Mouse (Mus musculus) spleen, embryonic (tissue): ENCODE measurements around the gene Nup93.

Experiments
- CTCF ChIA-PET: fragments of 350-600 bp; sonication (Branson Sonifier 250); formaldehyde crosslinking; loops from one replicate; lab custom pipeline; 2022; lab: Charles Lee

The Nup93 gene

GRCm38 (mm10) chr8:94306989-94307513 is 92.7 kb downstream of the Nup93 start:
- CTCF ChIA-PET, result no interaction called here

GRCm38 (mm10) chr8:94307652-94308051 is 93.3 kb downstream of the Nup93 start:
- CTCF ChIA-PET, result no interaction called here

- CTCF ChIA-PET, result no interaction called here
Observed at GRCm38 (mm10) chr8:94314069-94314468, 99.7 kb downstream of the Nup93 start.

- CTCF ChIA-PET, result interaction anchor here (0.5 kb wide), 1 partner anchor 448 kb away, joined by 3 read pairs; no protein-coding TSS in a partner anchor
Observed at GRCm38 (mm10) chr8:94317249-94317648, 102.9 kb downstream of the Nup93 start.

DNA sequence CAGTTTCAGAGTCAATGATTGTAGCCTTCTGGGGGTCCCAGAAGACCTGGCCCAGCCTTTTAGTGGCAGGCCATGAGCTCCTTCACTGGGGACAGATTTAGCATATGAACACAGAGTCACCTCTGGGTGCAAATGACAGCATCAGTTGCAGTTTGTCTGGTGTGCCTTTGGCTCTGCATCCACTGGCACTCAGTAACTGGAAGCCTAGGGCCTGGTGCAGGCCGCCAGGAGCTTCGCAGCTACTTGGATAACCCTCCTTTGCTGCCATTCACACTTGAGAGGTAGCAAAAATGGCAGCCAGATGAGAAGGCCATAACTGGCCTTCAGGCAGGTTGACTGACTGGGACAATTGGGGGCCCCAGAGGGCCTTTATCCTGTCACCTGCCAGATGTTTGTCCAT is 103.3 kb downstream of the Nup93 start:
- CTCF ChIA-PET, result interaction anchor here (0.5 kb wide), 1 partner anchor 448 kb away, joined by 3 read pairs; no protein-coding TSS in a partner anchor

GRCm38 (mm10) chr8:94320036-94320435 is 105.7 kb downstream of the Nup93 start:
- CTCF ChIA-PET, result no interaction called here

GRCm38 (mm10) chr8:94322083-94322482 is 107.7 kb downstream of the Nup93 start:
- CTCF ChIA-PET, result no interaction called here

GRCm38 (mm10) chr8:94323041-94323440 is 108.7 kb downstream of the Nup93 start:
- CTCF ChIA-PET, result no interaction called here

DNA sequence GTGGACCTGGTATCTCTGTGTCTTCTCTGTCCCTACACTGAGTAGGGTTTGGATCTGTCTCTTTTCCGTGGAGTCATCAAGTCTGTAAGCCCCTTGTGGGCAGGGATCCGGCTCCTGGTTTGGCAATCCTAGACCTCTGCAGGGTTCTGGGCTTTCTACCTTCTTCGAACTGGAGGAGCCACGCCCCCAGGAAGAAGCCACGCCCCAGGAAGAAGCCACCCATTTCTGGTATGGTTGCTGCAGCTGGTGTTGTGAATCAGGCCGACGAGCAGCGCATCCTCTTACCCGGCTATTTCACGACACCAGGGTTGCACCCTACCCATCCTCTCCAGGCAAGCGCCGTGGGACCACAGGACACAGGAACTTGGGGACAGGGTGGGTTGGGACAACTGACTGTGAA is 109.7 kb downstream of the Nup93 start:
- CTCF ChIA-PET, result no interaction called here

GRCm38 (mm10) chr8:94326016-94326415 is 111.7 kb downstream of the Nup93 start:
- CTCF ChIA-PET, result no interaction called here

DNA sequence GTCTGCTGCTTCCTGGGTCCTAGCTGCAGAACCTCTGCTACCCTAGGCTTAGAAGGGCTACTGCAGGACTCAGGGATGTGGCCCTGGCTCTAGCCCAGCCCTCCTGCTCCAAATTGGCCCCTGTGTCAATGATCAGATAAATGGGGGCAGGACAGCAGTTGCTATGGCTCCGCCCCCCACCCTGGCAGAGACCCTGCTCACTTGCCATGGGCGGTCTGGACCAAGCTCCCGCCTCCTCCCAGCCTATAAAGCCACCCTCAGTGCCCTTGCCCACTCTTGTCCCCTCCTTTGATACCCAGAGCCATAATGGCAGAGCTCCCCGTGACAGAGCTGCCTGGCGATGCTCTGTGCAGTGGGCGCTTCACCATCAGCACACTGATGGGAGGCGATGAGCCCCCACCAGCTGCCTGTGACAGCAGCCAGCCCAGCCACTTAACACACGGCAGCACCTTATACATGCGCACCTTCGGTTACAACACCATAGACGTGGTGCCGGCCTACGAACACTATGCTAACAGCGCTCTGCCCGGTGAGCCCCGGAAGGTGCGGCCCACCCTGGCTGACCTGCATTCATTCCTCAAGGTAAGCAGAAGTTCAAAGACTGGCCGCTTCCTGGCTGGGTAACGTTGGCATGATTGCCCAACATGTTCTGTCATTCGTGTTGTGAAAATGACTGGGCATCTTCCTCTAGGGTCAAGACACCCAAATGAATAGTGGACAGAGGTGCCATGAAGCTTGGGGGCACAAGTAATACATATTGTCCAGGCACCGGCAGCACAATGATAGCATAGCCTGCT is 114.8 kb downstream of the Nup93 start, which contains the start of gene Slc12a3:
TSS of gene Slc12a3 (plus strand) at position 270 of the 797 bp plus-strand sequence.
- CTCF ChIA-PET, result interaction anchor here (0.6 to 2.6 kb wide), 3 partner anchors 14 to 163 kb away, joined by 3 to 10 read pairs (median 4); no protein-coding TSS in a partner anchor

DNA sequence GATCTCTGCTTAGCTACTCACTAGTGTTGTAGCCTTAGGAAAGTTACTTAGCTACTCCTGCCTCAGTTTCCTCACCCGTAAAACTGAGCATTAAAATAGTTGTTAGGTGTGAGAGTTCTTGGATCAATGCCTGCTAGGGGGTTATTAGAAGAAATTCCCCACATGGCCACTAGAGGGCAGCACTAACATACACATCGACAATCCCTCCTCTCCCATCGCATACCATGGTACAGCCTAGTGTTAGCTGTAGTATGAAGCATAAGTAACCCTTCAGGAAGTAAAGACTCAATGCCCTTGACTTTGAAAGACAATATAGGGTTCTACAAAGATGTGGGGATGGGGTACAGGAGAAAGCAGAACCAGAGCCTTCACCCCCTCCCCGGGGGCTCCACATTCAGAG is 116.4 kb downstream of the Nup93 start:
- CTCF ChIA-PET, result interaction anchor here (0.7 to 2.6 kb wide), 3 partner anchors 24 to 210 kb away, joined by 3 to 10 read pairs (median 3); no protein-coding TSS in a partner anchor

- CTCF ChIA-PET, result no interaction called here
Observed at GRCm38 (mm10) chr8:94333345-94333744, 119.0 kb downstream of the Nup93 start.

DNA sequence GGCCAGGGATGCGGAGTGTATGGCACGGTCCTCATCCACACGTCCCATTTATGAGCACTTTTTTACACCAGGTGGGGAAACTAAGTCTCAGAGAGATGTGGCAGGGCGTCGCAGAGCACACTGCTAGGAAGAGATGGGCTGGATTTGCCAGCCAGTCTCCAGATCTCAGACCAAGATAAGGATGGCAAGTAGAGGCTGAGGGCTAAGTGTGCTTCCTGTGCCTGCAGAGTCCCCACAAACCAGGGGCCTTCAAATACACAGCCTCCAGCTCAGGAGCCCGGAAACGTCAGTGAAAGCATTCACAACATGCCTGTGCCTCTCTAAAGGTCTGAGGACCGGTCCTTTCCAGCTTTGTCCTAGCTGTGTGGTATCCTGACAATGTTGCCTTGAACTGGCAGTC is 123.2 kb downstream of the Nup93 start:
- CTCF ChIA-PET, result no interaction called here

DNA sequence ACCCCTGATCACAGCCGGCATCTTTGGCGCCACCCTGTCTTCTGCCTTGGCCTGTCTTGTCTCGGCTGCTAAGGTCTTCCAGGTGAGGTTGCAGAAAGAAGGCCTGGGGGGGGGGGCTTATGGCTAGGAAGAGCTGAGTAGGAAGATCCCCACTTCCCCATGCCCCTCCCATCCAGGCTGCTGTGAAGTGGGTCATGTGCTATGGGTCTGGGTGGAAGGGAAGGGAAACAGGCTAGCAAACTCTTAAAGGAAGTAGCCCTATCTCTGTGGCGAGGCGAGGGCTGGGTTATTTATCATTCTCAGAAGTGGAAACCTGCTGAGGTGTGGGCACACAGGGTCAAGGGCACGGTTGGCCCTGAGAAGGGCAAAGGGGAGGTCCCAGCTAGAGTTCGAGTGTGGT is 126.4 kb downstream of the Nup93 start:
- CTCF ChIA-PET, result no interaction called here

DNA sequence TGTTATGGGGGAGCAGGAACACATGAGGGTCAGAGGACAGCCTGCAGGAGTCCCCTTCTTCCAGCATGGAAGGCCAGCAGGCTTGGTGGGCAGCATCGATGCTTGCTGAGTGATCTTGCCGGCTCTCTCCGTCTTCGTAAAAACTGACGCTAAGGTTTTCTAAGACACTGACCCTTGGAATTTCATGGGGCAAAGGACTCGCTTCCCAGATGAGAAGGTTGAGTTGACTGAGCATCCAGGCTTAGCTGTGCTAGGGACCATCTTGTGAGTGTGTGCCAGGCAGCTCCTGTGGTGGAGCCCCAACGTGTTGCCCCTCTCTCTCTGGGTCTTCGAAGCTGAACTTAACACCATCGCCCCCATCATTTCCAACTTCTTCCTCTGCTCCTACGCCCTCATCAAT is 128.3 kb downstream of the Nup93 start:
- CTCF ChIA-PET, result interaction anchor here (0.5 to 1.7 kb wide), 9 partner anchors 8 to 256 kb away, joined by 3 to 12 read pairs (median 4); partner anchors contain the start of gene Slc12a3

GRCm38 (mm10) chr8:94343290-94343689 is 128.9 kb downstream of the Nup93 start:
- CTCF ChIA-PET, result interaction anchor here (0.5 to 1.7 kb wide), 8 partner anchors 9 to 143 kb away, joined by 3 to 6 read pairs (median 4); partner anchors contain the start of gene Slc12a3

GRCm38 (mm10) chr8:94343778-94344320 is 129.5 kb downstream of the Nup93 start:
- CTCF ChIA-PET, result interaction anchor here (0.7 to 1.7 kb wide), 4 partner anchors 15 to 143 kb away, joined by 3 to 6 read pairs (median 4); partner anchors contain the start of gene Slc12a3

DNA sequence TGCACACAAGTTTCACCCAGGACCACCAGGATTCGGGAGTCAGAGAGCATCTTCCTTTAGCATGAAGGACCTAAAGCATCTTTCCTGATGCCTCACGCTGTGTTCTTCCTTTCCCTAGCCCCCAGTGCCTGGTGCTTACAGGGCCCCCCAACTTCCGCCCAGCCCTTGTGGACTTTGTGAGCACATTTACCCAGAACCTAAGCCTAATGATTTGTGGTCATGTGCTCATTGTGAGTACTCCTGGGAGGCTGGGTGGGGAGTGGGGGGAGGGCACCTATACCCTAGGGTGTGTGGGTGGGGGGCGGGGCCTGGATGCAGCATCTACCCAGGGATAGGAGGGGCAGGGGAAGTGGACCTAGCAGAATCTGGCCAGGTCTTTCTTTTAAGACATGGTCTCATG is 131.3 kb downstream of the Nup93 start:
- CTCF ChIA-PET, result interaction anchor here (0.6 to 1.4 kb wide), 3 partner anchors 27 to 55 kb away, joined by 3 to 8 read pairs (median 3); no protein-coding TSS in a partner anchor

GRCm38 (mm10) chr8:94346264-94346663 is 131.9 kb downstream of the Nup93 start:
- CTCF ChIA-PET, result interaction anchor here (0.6 to 0.7 kb wide), 2 partner anchors 28 to 52 kb away, joined by 3 to 4 read pairs; no protein-coding TSS in a partner anchor

DNA sequence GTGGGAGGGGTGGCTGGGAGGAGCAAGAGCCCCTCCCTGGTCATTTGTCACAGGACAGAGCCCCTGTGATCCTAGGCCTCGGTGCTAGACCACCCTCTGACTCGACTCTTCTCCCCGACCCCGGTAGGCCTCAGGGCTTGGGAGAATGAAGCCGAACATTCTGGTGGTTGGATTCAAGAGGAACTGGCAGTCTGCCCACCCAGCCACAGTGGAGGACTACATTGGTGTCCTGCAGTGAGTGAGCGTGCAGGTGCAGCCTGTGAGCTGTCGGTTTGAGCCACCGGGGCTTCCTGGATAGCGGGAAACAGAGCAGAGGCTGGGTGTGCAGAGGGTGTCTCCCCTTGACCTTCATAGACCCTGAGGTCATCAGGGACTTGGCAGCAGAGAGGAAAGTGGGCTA is 134.1 kb downstream of the Nup93 start:
- CTCF ChIA-PET, result no interaction called here

DNA sequence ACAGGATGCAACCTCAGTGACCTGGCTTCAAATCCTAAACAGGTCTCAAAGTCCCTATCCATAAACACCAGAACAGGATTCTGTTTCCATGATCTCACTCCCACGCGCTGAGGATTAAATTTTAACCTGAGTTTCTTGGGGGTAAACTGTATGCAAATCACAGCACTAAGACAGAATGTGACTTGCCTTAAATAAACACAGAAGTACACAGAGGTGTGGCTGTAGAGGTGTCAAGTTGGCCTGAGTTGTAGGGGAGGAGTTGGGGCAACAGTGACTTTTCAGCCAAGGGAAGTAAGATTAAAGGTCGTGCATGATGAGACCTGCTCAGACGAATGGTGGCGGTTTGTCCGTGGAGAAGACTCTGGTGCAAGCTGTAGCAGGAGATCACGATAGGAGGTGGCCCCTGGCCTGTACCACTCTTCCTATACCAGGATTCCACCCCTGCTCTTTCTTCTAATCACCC is 139.7 kb downstream of the Nup93 start:
- CTCF ChIA-PET, result interaction anchor here (0.6 to 1.1 kb wide), 3 partner anchors 11 to 27 kb away, joined by 3 to 4 read pairs (median 3); no protein-coding TSS in a partner anchor
